ENCODE assay signal across 12 mouse cellular contexts in the genomic region with DNA sequence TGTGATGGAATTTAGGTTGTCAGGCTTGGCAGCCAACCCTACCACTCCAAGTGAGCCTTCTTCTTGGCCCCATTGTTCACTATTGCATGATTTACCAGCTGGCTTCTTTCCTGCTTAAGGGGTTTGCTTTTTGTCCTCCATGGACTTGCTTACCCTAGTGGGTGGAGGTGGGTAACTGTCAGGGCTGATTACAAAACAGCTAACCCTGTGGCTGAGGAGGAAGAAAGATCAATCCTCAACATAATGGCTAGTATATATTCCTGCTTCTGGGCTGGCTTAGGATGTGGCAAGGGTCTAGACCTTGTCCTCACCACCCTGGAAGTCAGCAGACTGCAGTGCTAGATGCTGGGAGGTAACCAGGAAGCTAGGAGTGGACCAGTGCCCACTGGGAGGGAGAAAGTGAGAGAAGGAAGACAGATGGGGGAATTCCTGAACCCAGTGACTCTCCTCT. TPM values are rescaled to one million over a fixed set of nuclear protein-coding genes. Genes with fewer than 3 reads are reported as not detected.
DNase-seq lines count a peak whose midpoint lies in the region; ATAC-seq lines count a peak whose summit lies in the region.
"Had no signal": no experiment of that assay in that cellular context is flagged by ENCODE, and none has a peak within 500 bp of the region (broad histone marks: within the 10 kb centered on the region; RNA-seq: fewer than 3 reads in every experiment).

No protein-coding gene starts in this region.

- ATAC-seq in hindbrain, embryonic 16.5 days: peak; percentile 42; the same call in 1 of the 2 replicates
- no peak for ATAC-seq in hindbrain, embryonic 12.5 days (ENCODE audit: low FRiP score)
- no peak for ATAC-seq in intestine, embryonic 15.5 days
- ATAC-seq: hindbrain, postnatal 0 days; midbrain, embryonic 13.5 days had no signal

- H3K4me3 ChIP-seq in hindbrain, embryonic 16.5 days (ENCODE audit: low read length): no peak overlapping the region
- no peak overlapping the region for H3K4me3 ChIP-seq in hindbrain, embryonic 12.5 days
- H3K4me3 ChIP-seq in intestine, embryonic 15.5 days (replicated peaks): no peak overlapping the region
- H3K4me3 ChIP-seq: forebrain, embryonic 10.5 days; midbrain, embryonic 13.5 days had no signal

- H3K9ac ChIP-seq in hindbrain, embryonic 16.5 days (ENCODE audit: low read depth, low read length): no peak overlapping the region
- H3K9ac ChIP-seq in hindbrain, embryonic 12.5 days: no peak overlapping the region
- H3K9ac ChIP-seq in intestine, embryonic 15.5 days: no peak overlapping the region
- H3K9ac ChIP-seq: midbrain, embryonic 13.5 days had no signal

- H3K4me2 ChIP-seq in hindbrain, embryonic 16.5 days (ENCODE audit: low read length): no peak overlapping the region
- H3K4me2 ChIP-seq in hindbrain, embryonic 12.5 days (replicated peaks): no peak overlapping the region
- no peak overlapping the region for H3K4me2 ChIP-seq in intestine, embryonic 15.5 days (replicated peaks)
- H3K4me2 ChIP-seq: midbrain, embryonic 13.5 days had no signal

- no peak overlapping the region for H3K27ac ChIP-seq in hindbrain, embryonic 16.5 days (ENCODE audit: low read depth, low read length)
- H3K27ac ChIP-seq in hindbrain, embryonic 12.5 days: no peak overlapping the region
- 0 out of 2 replicates have a peak overlapping the region, but pooled peaks have one; percentile 32 for H3K27ac ChIP-seq in intestine, embryonic 15.5 days
- H3K27ac ChIP-seq: forebrain, embryonic 10.5 days; hindbrain, postnatal 0 days; midbrain, embryonic 13.5 days had no signal

- H3K36me3 ChIP-seq in hindbrain, embryonic 16.5 days (ENCODE audit: control insufficient read depth, insufficient read depth, low read length): peaks cover 4% of the 10 kb centered on the region; the same call in 1 of the 2 replicates
- H3K36me3 ChIP-seq in hindbrain, embryonic 12.5 days: peaks cover 16% of the 10 kb centered on the region
- H3K36me3 ChIP-seq in intestine, embryonic 15.5 days: peaks cover 12% of the 10 kb centered on the region; the same call in 1 of the 2 replicates

- H3K4me1 ChIP-seq in hindbrain, embryonic 16.5 days (ENCODE audit: control insufficient read depth, insufficient read depth, low read depth, low read length): no peaks in the 10 kb centered on the region
- no peaks in the 10 kb centered on the region for H3K4me1 ChIP-seq in hindbrain, embryonic 12.5 days
- H3K4me1 ChIP-seq in intestine, embryonic 15.5 days (replicated peaks): peaks cover 21% of the 10 kb centered on the region; the same call in 1 of the 2 replicates
- H3K4me1 ChIP-seq: forebrain, embryonic 10.5 days had no signal

- no peaks in the 10 kb centered on the region for H3K27me3 ChIP-seq in hindbrain, embryonic 16.5 days (replicated peaks; ENCODE audit: control insufficient read depth, insufficient read depth, low read length)
- no peaks in the 10 kb centered on the region for H3K27me3 ChIP-seq in hindbrain, embryonic 12.5 days
- H3K27me3 ChIP-seq in intestine, embryonic 15.5 days (replicated peaks): no peaks in the 10 kb centered on the region
- H3K27me3 ChIP-seq: CH12.LX; midbrain, embryonic 13.5 days had no signal

- DNase-seq in NIH3T3 (ENCODE audit: low read depth): peak; percentile 83
- DNase-seq in lung, postnatal 10 days: peak; percentile 36
- DNase-seq in frontal cortex, postnatal 14 days (ENCODE audit: low spot score in 2 of 2): no peak
- no peak for DNase-seq in cerebellum, adult 11 months
- DNase-seq in cerebellum, adult 18-20 months: no peak

- no peaks in the 10 kb centered on the region for H3K9me3 ChIP-seq in hindbrain, embryonic 16.5 days (ENCODE audit: control insufficient read depth, low read length)
- no peaks in the 10 kb centered on the region for H3K9me3 ChIP-seq in hindbrain, embryonic 12.5 days (replicated peaks)
- no peaks in the 10 kb centered on the region for H3K9me3 ChIP-seq in intestine, embryonic 15.5 days
- H3K9me3 ChIP-seq: forebrain, embryonic 10.5 days; midbrain, embryonic 13.5 days had no signal

RNA-seq across cellular contexts. Expression of gene C3, which starts 3.4 kb away (rescaled TPM):
- polyA plus RNA-seq in hindbrain, embryonic 16.5 days (2015; fragmentation: Nextera tagmentation; extraction: Ambion mirVana): 2.1 TPM in 2 replicates
- 0.76 and 1.2 TPM in 2 replicates for polyA plus RNA-seq in hindbrain, embryonic 12.5 days (2016; fragmentation: Nextera tagmentation; extraction: Ambion mirVana)
- 4.3 and 7.7 TPM in 2 replicates for polyA plus RNA-seq in intestine, embryonic 15.5 days (2015; fragmentation: Nextera tagmentation; extraction: Ambion mirVana)

RNA-seq across cellular contexts. Expression of gene Gpr108, which starts 16.9 kb away (rescaled TPM):
- 22.8 and 24.2 TPM in 2 replicates for polyA plus RNA-seq in hindbrain, embryonic 16.5 days (2015; fragmentation: Nextera tagmentation; extraction: Ambion mirVana)
- 24.7 and 27.1 TPM in 2 replicates for polyA plus RNA-seq in hindbrain, embryonic 12.5 days (2016; fragmentation: Nextera tagmentation; extraction: Ambion mirVana)
- polyA plus RNA-seq in intestine, embryonic 15.5 days (2015; fragmentation: Nextera tagmentation; extraction: Ambion mirVana): 32.6 and 34.7 TPM in 2 replicates

RNA-seq across cellular contexts. Expression of gene Trip10, which starts 17.9 kb away (rescaled TPM):
- polyA plus RNA-seq in hindbrain, embryonic 16.5 days (2015; fragmentation: Nextera tagmentation; extraction: Ambion mirVana): 10.1 and 11.6 TPM in 2 replicates
- polyA plus RNA-seq in hindbrain, embryonic 12.5 days (2016; fragmentation: Nextera tagmentation; extraction: Ambion mirVana): 23.5 and 23.9 TPM in 2 replicates
- 45.2 and 46.1 TPM in 2 replicates for polyA plus RNA-seq in intestine, embryonic 15.5 days (2015; fragmentation: Nextera tagmentation; extraction: Ambion mirVana)

RNA-seq across cellular contexts. Expression of gene Tnfsf14, which starts 37.4 kb away (rescaled TPM):
- not detected in 2 replicates for polyA plus RNA-seq in hindbrain, embryonic 16.5 days (2015; fragmentation: Nextera tagmentation; extraction: Ambion mirVana)
- not detected in 2 replicates for polyA plus RNA-seq in hindbrain, embryonic 12.5 days (2016; fragmentation: Nextera tagmentation; extraction: Ambion mirVana)
- 0.23 and 0.29 TPM in 2 replicates for polyA plus RNA-seq in intestine, embryonic 15.5 days (2015; fragmentation: Nextera tagmentation; extraction: Ambion mirVana)
- polyA plus RNA-seq: hindbrain, postnatal 0 days; midbrain, embryonic 13.5 days had no signal

RNA-seq across cellular contexts. Expression of gene Vav1, which starts 47.6 kb away (rescaled TPM):
- 1.4 and 1.7 TPM in 2 replicates for polyA plus RNA-seq in hindbrain, embryonic 16.5 days (2015; fragmentation: Nextera tagmentation; extraction: Ambion mirVana)
- polyA plus RNA-seq in hindbrain, embryonic 12.5 days (2016; fragmentation: Nextera tagmentation; extraction: Ambion mirVana): 1.9 and 2.0 TPM in 2 replicates
- 3.2 TPM in 2 replicates for polyA plus RNA-seq in intestine, embryonic 15.5 days (2015; fragmentation: Nextera tagmentation; extraction: Ambion mirVana)

Comparison
In these comparisons a context has a peak if more than half of its experiments do, and no peak if none do; other contexts are left out.
1. DNase-seq: peak in NIH3T3 (single experiment) and lung, postnatal 10 days (single experiment); none in frontal cortex, postnatal 14 days (0 of 2), cerebellum, adult 11 months (single experiment) and cerebellum, adult 18-20 months (0 of 2).